Mouse (Mus musculus): ENCODE data around the gene Tas2r134. TPM values are rescaled to one million over a fixed set of nuclear protein-coding genes. Genes with fewer than 3 reads are reported as not detected.

Tas2r134 gene
- polyA plus RNA-seq, 1 experiment, result not detected

- H3K36me3 ChIP-seq (ENCODE audit: control insufficient read depth, insufficient read depth), result no peaks in the 10 kb centered on the region
- H3K79me2 ChIP-seq (ENCODE audit: control insufficient read depth, insufficient read depth), result no peaks in the 10 kb centered on the region
- H3K4me2 ChIP-seq (ENCODE audit: low read depth), result no peak overlapping the region
- no peak overlapping the region for H3K4me3 ChIP-seq
- no peak overlapping the region for H3ac ChIP-seq (ENCODE audit: control insufficient read depth, insufficient read length)
- no peak for TF ChIP-seq CEBPB (IDR thresholded peaks at IDR 0.05; ENCODE audit: insufficient read depth, poor library complexity, severe bottlenecking)
- no peak for TF ChIP-seq POLR2AphosphoS2 (IDR thresholded peaks at IDR 0.05; ENCODE audit: insufficient read length, low read depth)
- TF ChIP-seq TCF3 (IDR thresholded peaks at IDR 0.05; ENCODE audit: insufficient read length, low read depth), result no peak
- no peak for TF ChIP-seq MAX (IDR thresholded peaks at IDR 0.05; ENCODE audit: low read depth)
- TF ChIP-seq TCF12 (IDR thresholded peaks at IDR 0.05; ENCODE audit: insufficient read depth, poor library complexity, severe bottlenecking), result no peak
- TF ChIP-seq REST (IDR thresholded peaks at IDR 0.05; ENCODE audit: insufficient read depth, insufficient read length), result no peak
- no peak for TF ChIP-seq POLR2A (IDR thresholded peaks at IDR 0.05; ENCODE audit: insufficient read length, low read depth)
- TF ChIP-seq SRF (IDR thresholded peaks at IDR 0.05; ENCODE audit: control insufficient read depth, insufficient read length, low read depth), result no peak
- TF ChIP-seq MYOG (IDR thresholded peaks at IDR 0.05; ENCODE audit: control insufficient read depth in 1 of 3, insufficient read depth in 1 of 3, insufficient read length in 2 of 3, low read depth in 2 of 3), result no peak
- TF ChIP-seq MYOD1 (IDR thresholded peaks at IDR 0.05; ENCODE audit: control insufficient read depth in 1 of 3, insufficient read length in 2 of 3, low read depth in 2 of 3), result no peak
- no peak for TF ChIP-seq USF1 (IDR thresholded peaks at IDR 0.05; ENCODE audit: low read depth)
- no peak for TF ChIP-seq E2F4 (IDR thresholded peaks at IDR 0.05; ENCODE audit: insufficient read depth)
- no peaks in the 10 kb centered on the region for H3K27me3 ChIP-seq (ENCODE audit: control insufficient read depth, insufficient read depth, insufficient read length)
These were observed 5.4 kb upstream of the Tas2r134 start for GRCm38 (mm10) chr2:51621931-51622330.

GRCm38 (mm10) chr2:51626007-51626406, 1.3 kb upstream of the Tas2r134 start:
- no peak overlapping the region for H3ac ChIP-seq (ENCODE audit: control insufficient read depth, insufficient read length)
- H3K36me3 ChIP-seq (ENCODE audit: control insufficient read depth, insufficient read depth), result no peaks in the 10 kb centered on the region
- TF ChIP-seq MAX (IDR thresholded peaks at IDR 0.05; ENCODE audit: low read depth), result no peak
- TF ChIP-seq MYOD1 (IDR thresholded peaks at IDR 0.05; ENCODE audit: control insufficient read depth in 1 of 3, insufficient read length in 2 of 3, low read depth in 2 of 3), result no peak
- no peak for TF ChIP-seq MYOG (IDR thresholded peaks at IDR 0.05; ENCODE audit: control insufficient read depth in 1 of 3, insufficient read depth in 1 of 3, insufficient read length in 2 of 3, low read depth in 2 of 3)
- no peak for TF ChIP-seq E2F4 (IDR thresholded peaks at IDR 0.05; ENCODE audit: insufficient read depth)
- no peak for TF ChIP-seq POLR2AphosphoS2 (IDR thresholded peaks at IDR 0.05; ENCODE audit: insufficient read length, low read depth)
- TF ChIP-seq TCF12 (IDR thresholded peaks at IDR 0.05; ENCODE audit: insufficient read depth, poor library complexity, severe bottlenecking), result no peak
- TF ChIP-seq POLR2A (IDR thresholded peaks at IDR 0.05; ENCODE audit: insufficient read length, low read depth), result no peak
- TF ChIP-seq CEBPB (IDR thresholded peaks at IDR 0.05; ENCODE audit: insufficient read depth, poor library complexity, severe bottlenecking), result no peak
- no peak for TF ChIP-seq TCF3 (IDR thresholded peaks at IDR 0.05; ENCODE audit: insufficient read length, low read depth)
- no peak for TF ChIP-seq SRF (IDR thresholded peaks at IDR 0.05; ENCODE audit: control insufficient read depth, insufficient read length, low read depth)
- TF ChIP-seq USF1 (IDR thresholded peaks at IDR 0.05; ENCODE audit: low read depth), result no peak
- no peak for TF ChIP-seq REST (IDR thresholded peaks at IDR 0.05; ENCODE audit: insufficient read depth, insufficient read length)
- H3K4me2 ChIP-seq (ENCODE audit: low read depth), result no peak overlapping the region
- no peaks in the 10 kb centered on the region for H3K27me3 ChIP-seq (ENCODE audit: control insufficient read depth, insufficient read depth, insufficient read length)
- H3K79me2 ChIP-seq (ENCODE audit: control insufficient read depth, insufficient read depth), result no peaks in the 10 kb centered on the region
- H3K4me3 ChIP-seq, result no peak overlapping the region

GRCm38 (mm10) chr2:51631428-51631827, 4.1 kb downstream of the Tas2r134 start:
- Histone ChIP-seq H3ac (ENCODE audit: control insufficient read depth, insufficient read length) (no peak overlapping the region), H3K4me3 (no peak overlapping the region), H3K36me3 (ENCODE audit: control insufficient read depth, insufficient read depth) (no peaks in the 10 kb centered on the region), H3K79me2 (ENCODE audit: control insufficient read depth, insufficient read depth) (no peaks in the 10 kb centered on the region), H3K27me3 (ENCODE audit: control insufficient read depth, insufficient read depth, insufficient read length) (no peaks in the 10 kb centered on the region), H3K4me2 (ENCODE audit: low read depth) (no peak overlapping the region)
- TF ChIP-seq POLR2A (IDR thresholded peaks at IDR 0.05; ENCODE audit: insufficient read length, low read depth) (no peak), SRF (IDR thresholded peaks at IDR 0.05; ENCODE audit: control insufficient read depth, insufficient read length, low read depth) (no peak), CEBPB (IDR thresholded peaks at IDR 0.05; ENCODE audit: insufficient read depth, poor library complexity, severe bottlenecking) (no peak), MYOG (IDR thresholded peaks at IDR 0.05; ENCODE audit: control insufficient read depth in 1 of 3, insufficient read depth in 1 of 3, insufficient read length in 2 of 3, low read depth in 2 of 3) (no peak), REST (IDR thresholded peaks at IDR 0.05; ENCODE audit: insufficient read depth, insufficient read length) (no peak), MAX (IDR thresholded peaks at IDR 0.05; ENCODE audit: low read depth) (no peak), TCF12 (IDR thresholded peaks at IDR 0.05; ENCODE audit: insufficient read depth, poor library complexity, severe bottlenecking) (no peak), POLR2AphosphoS2 (IDR thresholded peaks at IDR 0.05; ENCODE audit: insufficient read length, low read depth) (no peak), USF1 (IDR thresholded peaks at IDR 0.05; ENCODE audit: low read depth) (no peak), MYOD1 (IDR thresholded peaks at IDR 0.05; ENCODE audit: control insufficient read depth in 1 of 3, insufficient read length in 2 of 3, low read depth in 2 of 3) (no peak), E2F4 (IDR thresholded peaks at IDR 0.05; ENCODE audit: insufficient read depth) (no peak), TCF3 (IDR thresholded peaks at IDR 0.05; ENCODE audit: insufficient read length, low read depth) (no peak)

- Histone ChIP-seq H3K36me3 (ENCODE audit: control insufficient read depth, insufficient read depth) (no peaks in the 10 kb centered on the region), H3K4me2 (ENCODE audit: low read depth) (no peak overlapping the region), H3K79me2 (ENCODE audit: control insufficient read depth, insufficient read depth) (no peaks in the 10 kb centered on the region), H3ac (ENCODE audit: control insufficient read depth, insufficient read length) (no peak overlapping the region), H3K27me3 (ENCODE audit: control insufficient read depth, insufficient read depth, insufficient read length) (no peaks in the 10 kb centered on the region), H3K4me3 (no peak overlapping the region)
- TF ChIP-seq TCF3 (IDR thresholded peaks at IDR 0.05; ENCODE audit: insufficient read length, low read depth) (no peak), POLR2A (IDR thresholded peaks at IDR 0.05; ENCODE audit: insufficient read length, low read depth) (no peak), TCF12 (IDR thresholded peaks at IDR 0.05; ENCODE audit: insufficient read depth, poor library complexity, severe bottlenecking) (no peak), SRF (IDR thresholded peaks at IDR 0.05; ENCODE audit: control insufficient read depth, insufficient read length, low read depth) (no peak), E2F4 (IDR thresholded peaks at IDR 0.05; ENCODE audit: insufficient read depth) (no peak), MYOG (IDR thresholded peaks at IDR 0.05; ENCODE audit: control insufficient read depth in 1 of 3, insufficient read depth in 1 of 3, insufficient read length in 2 of 3, low read depth in 2 of 3) (no peak), MYOD1 (IDR thresholded peaks at IDR 0.05; ENCODE audit: control insufficient read depth in 1 of 3, insufficient read length in 2 of 3, low read depth in 2 of 3) (no peak), REST (IDR thresholded peaks at IDR 0.05; ENCODE audit: insufficient read depth, insufficient read length) (no peak), MAX (IDR thresholded peaks at IDR 0.05; ENCODE audit: low read depth) (no peak), POLR2AphosphoS2 (IDR thresholded peaks at IDR 0.05; ENCODE audit: insufficient read length, low read depth) (no peak), USF1 (IDR thresholded peaks at IDR 0.05; ENCODE audit: low read depth) (no peak), CEBPB (IDR thresholded peaks at IDR 0.05; ENCODE audit: insufficient read depth, poor library complexity, severe bottlenecking) (no peak)
These were observed 10.4 kb downstream of the Tas2r134 start for GRCm38 (mm10) chr2:51637681-51638080.

Measured in myocyte (in vitro differentiated cells).